8 mouse cellular contexts compared by ENCODE assay signal in genomic region chr14:74732079-74732783, GRCm38 (mm10). TPM values are rescaled to one million over a fixed set of nuclear protein-coding genes. Genes with fewer than 3 reads are reported as not detected.
DNase-seq lines count a peak whose midpoint lies in the region; ATAC-seq lines count a peak whose summit lies in the region.

Gene Esd, plus strand, starts transcription at chr14:74732297.

- H3K36me3 ChIP-seq in lung, embryonic 16.5 days (ENCODE audit: control insufficient read depth, insufficient read depth, low read length): peaks cover 8% of the 10 kb centered on the region

- H3K9ac ChIP-seq in lung, embryonic 16.5 days (ENCODE audit: low read length): peak within 1 kb of the TSS; percentile 87

- DNase-seq in MEL-GATA-1-ER (ENCODE audit: extremely low read depth, low read depth): peak; percentile 84
- peak; percentile 88 for DNase-seq in cerebellum, adult 8-10 months
- peak; percentile 94 for DNase-seq in forelimb bud, embryonic 11.5 days (ENCODE audit: low read depth, low spot score)
- DNase-seq in layer of hippocampus, adult 9-10 months (ENCODE audit: low spot score): peak; percentile 62
- peak; percentile 71 for DNase-seq in ovary, postnatal 10 days (ENCODE audit: low spot score)
- DNase-seq in thymus, postnatal 10 days (ENCODE audit: low spot score in 2 of 2): peak; percentile 88 to 92

- H3K4me3 ChIP-seq in lung, embryonic 16.5 days (ENCODE audit: low read length): peak within 1 kb of the TSS; percentile 77

- WGBS in lung, embryonic 16.5 days: under 1% methylated on average over 52 of the region's 53 CpGs

- no peaks in the 10 kb centered on the region for H3K9me3 ChIP-seq in lung, embryonic 16.5 days (ENCODE audit: control insufficient read depth, low read length)

- H3K4me2 ChIP-seq in lung, embryonic 16.5 days (ENCODE audit: low read depth, low read length): peak within 1 kb of the TSS; percentile 78

- peak; percentile 97 to 98 for ATAC-seq in hematopoietic stem cell, adult 5-6 weeks (replicated peaks in 1 of 2; ENCODE audit: insufficient read depth in 1 of 2, low FRiP score in 2 of 2, low TSS enrichment in 1 of 2, low read depth in 1 of 2, poor library complexity in 2 of 2, severe bottlenecking in 2 of 2)
- ATAC-seq in lung, embryonic 16.5 days (ENCODE audit: low read depth): peak; percentile 99

- H3K27me3 ChIP-seq in lung, embryonic 16.5 days (ENCODE audit: control insufficient read depth, insufficient read depth, low read depth, low read length): no peaks in the 10 kb centered on the region

- peak within 1 kb of the TSS; percentile 91 for H3K27ac ChIP-seq in lung, embryonic 16.5 days (ENCODE audit: low read length)

- peaks cover 10% of the 10 kb centered on the region for H3K4me1 ChIP-seq in lung, embryonic 16.5 days (replicated peaks; ENCODE audit: control insufficient read depth, insufficient read depth, low read length)

RNA-seq across cellular contexts. Expression of gene Esd, which starts in this region (rescaled TPM):
- total RNA-seq in hematopoietic stem cell, adult 5-6 weeks (2017): 187 and 258 TPM in 2 replicates
- 333 and 349 TPM in 2 replicates for polyA plus RNA-seq in lung, embryonic 16.5 days (2015; fragmentation: Nextera tagmentation; extraction: Ambion mirVana)

Comparison
In these comparisons a context has a peak if more than half of its experiments do, and no peak if none do; other contexts are left out.
1. Peak in every context shown above with its lines: DNase-seq, ATAC-seq, H3K4me3 ChIP-seq and H3K27ac ChIP-seq.